Mouse (Mus musculus): ENCODE data around the gene Ccdc3. TPM values are rescaled to one million over a fixed set of nuclear protein-coding genes. Genes with fewer than 3 reads are reported as not detected.

The Ccdc3 gene
- polyA plus RNA-seq, 1 experiment from 2014 or later, result 5.9 TPM

GRCm38 (mm10) chr2:5192156-5192555, 54.6 kb downstream of the Ccdc3 start:
- H3K4me3 ChIP-seq, result no peak overlapping the region
- no peak overlapping the region for H3K9ac ChIP-seq
- ATAC-seq (ENCODE audit: insufficient number of reproducible peaks, insufficient read depth, low FRiP score, low TSS enrichment), result no peak
- no peaks in the 10 kb centered on the region for H3K4me1 ChIP-seq
- H3K9me3 ChIP-seq, result no peaks in the 10 kb centered on the region
- no peaks in the 10 kb centered on the region for H3K36me3 ChIP-seq
- 87% methylated on average over 4 of the region's 4 CpGs for WGBS
- no peak overlapping the region for H3K27ac ChIP-seq
- no peak overlapping the region for H3K4me2 ChIP-seq (replicated peaks)
- no peaks in the 10 kb centered on the region for H3K27me3 ChIP-seq

GRCm38 (mm10) chr2:5193071-5193470, 55.5 kb downstream of the Ccdc3 start:
- Histone ChIP-seq H3K9ac (no peak overlapping the region), H3K4me3 (no peak overlapping the region), H3K4me1 (no peaks in the 10 kb centered on the region), H3K36me3 (no peaks in the 10 kb centered on the region), H3K27me3 (no peaks in the 10 kb centered on the region), H3K9me3 (no peaks in the 10 kb centered on the region), H3K27ac (no peak overlapping the region), H3K4me2 (replicated peaks) (no peak overlapping the region)
- no peak for ATAC-seq (ENCODE audit: insufficient number of reproducible peaks, insufficient read depth, low FRiP score, low TSS enrichment)
- WGBS, result 77% methylated on average over 4 of the region's 4 CpGs

GRCm38 (mm10) chr2:5194701-5195215, 57.2 kb downstream of the Ccdc3 start:
- Histone ChIP-seq H3K4me3 (no peak overlapping the region), H3K9me3 (no peaks in the 10 kb centered on the region), H3K27me3 (no peaks in the 10 kb centered on the region), H3K4me1 (no peaks in the 10 kb centered on the region), H3K9ac (no peak overlapping the region), H3K36me3 (no peaks in the 10 kb centered on the region), H3K27ac (no peak overlapping the region), H3K4me2 (replicated peaks) (no peak overlapping the region)
- ATAC-seq (ENCODE audit: insufficient number of reproducible peaks, insufficient read depth, low FRiP score, low TSS enrichment), result no peak
- WGBS, result 82% methylated on average over 6 of the region's 6 CpGs

GRCm38 (mm10) chr2:5197486-5197885, 59.9 kb downstream of the Ccdc3 start:
- WGBS, result 77% methylated on average over 4 of the region's 4 CpGs
- no peaks in the 10 kb centered on the region for H3K9me3 ChIP-seq
- no peak overlapping the region for H3K27ac ChIP-seq
- no peak overlapping the region for H3K4me2 ChIP-seq (replicated peaks)
- H3K4me3 ChIP-seq, result no peak overlapping the region
- ATAC-seq (ENCODE audit: insufficient number of reproducible peaks, insufficient read depth, low FRiP score, low TSS enrichment), result no peak
- H3K27me3 ChIP-seq, result no peaks in the 10 kb centered on the region
- no peaks in the 10 kb centered on the region for H3K36me3 ChIP-seq
- peaks cover 5% of the 10 kb centered on the region; the same call in 1 of the 2 replicates for H3K4me1 ChIP-seq
- no peak overlapping the region for H3K9ac ChIP-seq

GRCm38 (mm10) chr2:5199289-5199688, 61.7 kb downstream of the Ccdc3 start:
- Histone ChIP-seq H3K9ac (no peak overlapping the region), H3K27ac (no peak overlapping the region), H3K4me3 (no peak overlapping the region), H3K4me2 (replicated peaks) (no peak overlapping the region), H3K9me3 (no peaks in the 10 kb centered on the region), H3K36me3 (no peaks in the 10 kb centered on the region), H3K4me1 (peaks cover 5% of the 10 kb centered on the region; the same call in 1 of the 2 replicates), H3K27me3 (no peaks in the 10 kb centered on the region)
- ATAC-seq (ENCODE audit: insufficient number of reproducible peaks, insufficient read depth, low FRiP score, low TSS enrichment), result no peak
- 82% methylated on average over 17 of the region's 17 CpGs for WGBS

GRCm38 (mm10) chr2:5200817-5201364, 63.3 kb downstream of the Ccdc3 start:
- 64% methylated on average over 7 of the region's 7 CpGs for WGBS
- ATAC-seq (ENCODE audit: insufficient number of reproducible peaks, insufficient read depth, low FRiP score, low TSS enrichment), result no peak
- no peak overlapping the region for H3K4me2 ChIP-seq (replicated peaks)

GRCm38 (mm10) chr2:5203146-5203545, 65.6 kb downstream of the Ccdc3 start:
- Histone ChIP-seq H3K36me3 (no peaks in the 10 kb centered on the region), H3K27ac (no peak overlapping the region), H3K4me3 (no peak overlapping the region), H3K4me1 (peaks cover 5% of the 10 kb centered on the region; the same call in 1 of the 2 replicates), H3K9me3 (no peaks in the 10 kb centered on the region), H3K27me3 (no peaks in the 10 kb centered on the region), H3K9ac (no peak overlapping the region), H3K4me2 (replicated peaks) (no peak overlapping the region)
- WGBS, result 56% methylated on average over 1 of the region's 1 CpGs
- ATAC-seq (ENCODE audit: insufficient number of reproducible peaks, insufficient read depth, low FRiP score, low TSS enrichment), result no peak

More at GRCm38 (mm10) chr2:5200817-5201364, 63.3 kb downstream of the Ccdc3 start:
- peaks cover 5% of the 10 kb centered on the region; the same call in 1 of the 2 replicates for H3K4me1 ChIP-seq
- H3K4me3 ChIP-seq, result no peak overlapping the region
- no peaks in the 10 kb centered on the region for H3K27me3 ChIP-seq
- H3K27ac ChIP-seq, result no peak overlapping the region
- no peak overlapping the region for H3K9ac ChIP-seq
- H3K36me3 ChIP-seq, result no peaks in the 10 kb centered on the region
- no peaks in the 10 kb centered on the region for H3K9me3 ChIP-seq

- H3K9ac ChIP-seq, result no peak overlapping the region
- no peaks in the 10 kb centered on the region for H3K9me3 ChIP-seq
- no peaks in the 10 kb centered on the region for H3K36me3 ChIP-seq
- 90% methylated on average over 1 of the region's 1 CpGs for WGBS
- no peak overlapping the region for H3K27ac ChIP-seq
- no peak overlapping the region for H3K4me2 ChIP-seq (replicated peaks)
- H3K4me1 ChIP-seq, result peaks cover 5% of the 10 kb centered on the region; the same call in 1 of the 2 replicates
- no peak overlapping the region for H3K4me3 ChIP-seq
- H3K27me3 ChIP-seq, result no peaks in the 10 kb centered on the region
- ATAC-seq (ENCODE audit: insufficient number of reproducible peaks, insufficient read depth, low FRiP score, low TSS enrichment), result no peak
These were observed 67.4 kb downstream of the Ccdc3 start for GRCm38 (mm10) chr2:5204941-5205340.

GRCm38 (mm10) chr2:5206651-5207050, 69.1 kb downstream of the Ccdc3 start:
- no peaks in the 10 kb centered on the region for H3K9me3 ChIP-seq
- H3K4me1 ChIP-seq, result no peaks in the 10 kb centered on the region
- H3K9ac ChIP-seq, result no peak overlapping the region
- no peaks in the 10 kb centered on the region for H3K36me3 ChIP-seq
- WGBS, result 85% methylated on average over 3 of the region's 3 CpGs
- H3K27ac ChIP-seq, result no peak overlapping the region
- H3K27me3 ChIP-seq, result no peaks in the 10 kb centered on the region
- H3K4me2 ChIP-seq (replicated peaks), result no peak overlapping the region
- H3K4me3 ChIP-seq, result no peak overlapping the region
- ATAC-seq (ENCODE audit: insufficient number of reproducible peaks, insufficient read depth, low FRiP score, low TSS enrichment), result no peak

- no peaks in the 10 kb centered on the region for H3K27me3 ChIP-seq
- no peaks in the 10 kb centered on the region for H3K4me1 ChIP-seq
- no peak overlapping the region for H3K9ac ChIP-seq
- no peak overlapping the region for H3K4me3 ChIP-seq
- H3K27ac ChIP-seq, result no peak overlapping the region
- ATAC-seq (ENCODE audit: insufficient number of reproducible peaks, insufficient read depth, low FRiP score, low TSS enrichment), result no peak
- no peaks in the 10 kb centered on the region for H3K36me3 ChIP-seq
- H3K9me3 ChIP-seq, result no peaks in the 10 kb centered on the region
- WGBS, result 55% methylated on average over 1 of the region's 1 CpGs
- no peak overlapping the region for H3K4me2 ChIP-seq (replicated peaks)
These were observed 77.0 kb downstream of the Ccdc3 start for GRCm38 (mm10) chr2:5214581-5214980.

- no peak overlapping the region for H3K4me3 ChIP-seq
- no peaks in the 10 kb centered on the region for H3K36me3 ChIP-seq
- H3K9me3 ChIP-seq, result no peaks in the 10 kb centered on the region
- WGBS, result 60% methylated on average over 9 of the region's 9 CpGs
- H3K4me2 ChIP-seq (replicated peaks), result no peak overlapping the region
- no peak for ATAC-seq (ENCODE audit: insufficient number of reproducible peaks, insufficient read depth, low FRiP score, low TSS enrichment)
- no peak overlapping the region for H3K9ac ChIP-seq
- no peak overlapping the region for H3K27ac ChIP-seq
- H3K4me1 ChIP-seq, result no peaks in the 10 kb centered on the region
- no peaks in the 10 kb centered on the region for H3K27me3 ChIP-seq
These were observed 77.8 kb downstream of the Ccdc3 start for GRCm38 (mm10) chr2:5215252-5215815.

- ATAC-seq (ENCODE audit: insufficient number of reproducible peaks, insufficient read depth, low FRiP score, low TSS enrichment), result no peak
- Histone ChIP-seq H3K4me2 (replicated peaks) (no peak overlapping the region), H3K9me3 (no peaks in the 10 kb centered on the region), H3K4me1 (no peaks in the 10 kb centered on the region), H3K27me3 (no peaks in the 10 kb centered on the region), H3K9ac (no peak overlapping the region), H3K4me3 (no peak overlapping the region), H3K27ac (no peak overlapping the region), H3K36me3 (no peaks in the 10 kb centered on the region)
- WGBS, result 91% methylated on average over 1 of the region's 1 CpGs
These were observed 81.6 kb downstream of the Ccdc3 start for GRCm38 (mm10) chr2:5219206-5219605.

Data from embryonic facial prominence, embryonic 12.5 days (tissue).